Mouse (Mus musculus) embryonic facial prominence, embryonic 14.5 days (tissue): ENCODE results near the gene St7l. TPM values are rescaled to one million over a fixed set of nuclear protein-coding genes. Genes with fewer than 3 reads are reported as not detected.

Experiments used
- ATAC-seq: fragments of 200-750 bp; cut with Nextera tagmentation; 2 replicates; pipeline ENCODE4 v1.8.0; 2017; ENCODE audit warnings: low read depth, moderate number of reproducible peaks, moderate TSS enrichment
- DNase-seq: peaks from one replicate; pipeline ENCODE4 v3.0.0-alpha.2; 2015; ENCODE audit warnings: low spot score
- H3K27ac ChIP-seq: fragments of 300-500 bp; sonication (generic); replicated peaks from 2 replicates; pipeline ENCODE4 v1.5.1; 2014; ENCODE audit warnings: low read depth, mild to moderate bottlenecking, low read length, moderate library complexity
- H3K27me3 ChIP-seq: fragments of 300-500 bp; sonication (generic); replicated peaks from 2 replicates; pipeline ENCODE4 v1.6.1; 2014; ENCODE audit warnings: low read length; ENCODE audit not compliant: control insufficient read depth, insufficient read depth
- H3K36me3 ChIP-seq: fragments of 300-500 bp; sonication (generic); 2 replicates; pipeline ENCODE4 v1.6.1; 2014; ENCODE audit warnings: low read length, mixed read lengths; ENCODE audit not compliant: control insufficient read depth, insufficient read depth
- H3K4me1 ChIP-seq: fragments of 300-500 bp; sonication (generic); 2 replicates; pipeline ENCODE4 v1.6.1; 2014; ENCODE audit warnings: antibody characterized with exemption, low read length; ENCODE audit not compliant: control insufficient read depth, insufficient read depth
- H3K4me2 ChIP-seq: fragments of 300-500 bp; sonication (generic); 2 replicates; pipeline ENCODE4 v1.6.1; 2014; ENCODE audit warnings: low read depth, mild to moderate bottlenecking, low read length, moderate library complexity, mixed read lengths
- H3K4me3 ChIP-seq: fragments of 300-500 bp; sonication (generic); 2 replicates; pipeline ENCODE4 v1.5.1; 2014; ENCODE audit warnings: low read depth, mild to moderate bottlenecking, low read length
- H3K9ac ChIP-seq: fragments of 300-500 bp; sonication (generic); 2 replicates; pipeline ENCODE4 v1.6.1; 2014; ENCODE audit warnings: low read depth, mild to moderate bottlenecking, low read length, moderate library complexity, mixed read lengths
- H3K9me3 ChIP-seq: fragments of 300-500 bp; sonication (generic); 2 replicates; pipeline ENCODE4 v1.6.1; 2016; ENCODE audit warnings: low read length; ENCODE audit not compliant: control insufficient read depth
- WGBS: fragments of 180-500 bp; shearing (Covaris S2); extraction: QIAGEN DNeasy Blood & Tissue Kit; methylation state at CpG from one replicate; pipeline ENCODE4 v1.1.7; 2014; 5-methylcytosine and 5-hydroxymethylcytosine counted together
- polyA plus RNA-seq: library from polyadenylated mRNA; unstranded; fragments of >200 nt; fragmentation: Nextera tagmentation; extraction: Ambion mirVana; gene quantifications from 2 replicates; pipeline ENCODE4 v1.2.1, GENCODE M21; 2014

Gene St7l
- polyA plus RNA-seq, result 32.8 and 35.3 TPM in 2 replicates

DNA sequence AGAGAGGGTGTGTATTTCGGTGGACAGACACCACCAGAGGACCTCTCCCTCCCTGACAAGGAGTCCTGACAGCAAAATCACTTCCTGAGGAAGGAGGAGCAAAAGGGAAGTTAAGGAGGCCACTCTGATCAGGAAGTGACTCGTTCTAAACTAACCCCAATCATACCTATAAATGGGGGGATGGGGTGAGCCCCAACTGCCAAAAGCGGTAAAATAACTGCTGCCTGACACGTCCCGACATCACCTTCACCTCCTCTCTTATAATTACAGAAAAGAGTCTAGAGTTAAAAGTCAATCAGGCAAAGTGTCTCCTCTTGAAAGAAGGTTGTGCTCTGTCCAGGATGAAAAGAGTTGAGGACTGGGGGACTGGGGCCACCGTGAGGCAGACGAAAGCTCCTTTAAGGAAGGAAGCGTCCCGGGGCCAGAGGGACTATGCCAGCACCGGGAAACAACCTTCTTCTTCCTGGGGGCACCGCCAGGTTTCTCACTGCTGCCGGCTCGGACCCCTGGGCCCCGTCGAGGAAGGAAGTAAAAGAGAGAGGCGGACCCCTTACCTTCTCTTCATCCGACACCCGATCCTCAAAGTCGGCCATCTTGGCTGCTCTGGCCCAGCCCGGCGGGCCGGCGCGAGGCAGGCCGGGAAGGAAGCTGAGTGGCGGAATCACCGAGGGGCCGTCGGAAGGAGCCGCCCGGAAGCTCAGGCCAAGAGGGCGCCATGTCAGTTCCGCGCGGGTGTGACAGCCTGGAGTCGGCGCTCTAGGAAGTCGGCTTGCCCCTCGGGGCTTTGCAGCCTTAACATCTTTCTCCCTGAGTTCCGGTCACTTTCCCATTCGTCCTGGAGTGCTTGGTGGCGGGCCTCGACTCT, at the start of gene St7l, which contains the start of gene Capza1:
Gene St7l, plus strand, starts transcription at position 220 of the 865 bp plus-strand sequence.
Gene Capza1, minus strand, starts transcription at position 720 of the 865 bp plus-strand sequence.
- no peaks in the 10 kb centered on the region for H3K9me3 ChIP-seq
- WGBS, result under 1% methylated on average over 43 of the region's 43 CpGs
- H3K9ac ChIP-seq, result peak within 1 kb of the TSS; percentile 78
- peak; percentile 96 for DNase-seq
- peak within 1 kb of the TSS; percentile 93 for H3K4me3 ChIP-seq
- peak within 1 kb of the TSS; percentile 60 for H3K4me2 ChIP-seq
- no peaks in the 10 kb centered on the region for H3K27me3 ChIP-seq
- H3K27ac ChIP-seq, result peak within 1 kb of the TSS; percentile 98
- peak; percentile 98 for ATAC-seq
- peaks cover 8% of the 10 kb centered on the region; the same call in 1 of the 2 replicates for H3K36me3 ChIP-seq
- H3K4me1 ChIP-seq, result peaks cover 21% of the 10 kb centered on the region; the same call in 1 of the 2 replicates

DNA sequence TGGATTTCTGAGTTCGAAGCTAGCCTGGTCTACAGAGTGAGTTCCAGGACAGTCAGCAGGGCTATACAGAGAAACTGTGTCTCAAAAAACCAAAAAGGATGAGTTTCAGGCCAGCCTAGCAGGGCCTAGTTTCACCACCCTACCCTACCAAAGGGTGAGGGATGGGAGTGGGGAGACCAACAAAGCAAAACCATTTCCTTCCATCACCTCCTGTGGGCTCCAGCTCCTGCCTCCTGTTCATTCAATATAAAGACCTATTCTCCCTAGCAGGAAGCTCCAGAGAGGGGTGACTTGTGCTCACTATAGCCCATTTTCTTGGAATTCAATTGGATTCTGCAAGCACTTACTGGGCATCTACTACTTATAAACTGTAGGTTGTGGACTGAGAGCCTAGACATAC, 49.1 kb upstream of the St7l start:
- Histone ChIP-seq H3K4me1 (0 out of 2 replicates have a peak, but pooled peaks cover 7% of the 10 kb centered on the region), H3K27me3 (no peaks in the 10 kb centered on the region), H3K27ac (no peak overlapping the region), H3K4me2 (no peak overlapping the region), H3K4me3 (no peak overlapping the region), H3K9ac (no peak overlapping the region), H3K36me3 (no peaks in the 10 kb centered on the region), H3K9me3 (no peaks in the 10 kb centered on the region)
- ATAC-seq (no peak), DNase-seq (no peak)
- WGBS, result 94% methylated on average over 1 of the region's 1 CpGs

DNA sequence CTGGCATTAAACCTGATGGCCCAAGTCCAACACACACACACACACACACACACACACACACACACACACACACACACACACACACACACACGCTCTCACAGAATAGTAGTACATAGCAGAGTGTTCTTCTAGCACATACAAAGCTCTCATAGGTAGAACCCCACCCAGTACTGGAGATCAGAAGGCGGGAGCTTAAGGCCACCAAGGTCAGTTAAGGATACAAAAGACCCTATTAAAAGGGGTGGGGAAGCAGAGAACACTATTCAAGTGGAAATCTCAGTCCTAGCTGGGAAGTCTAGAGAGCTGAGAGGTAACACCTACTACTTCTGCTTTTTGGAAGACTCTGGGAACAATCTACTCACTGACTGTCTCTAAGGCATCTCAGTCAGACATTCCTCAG, 48.5 kb upstream of the St7l start:
- ATAC-seq (no peak), DNase-seq (no peak)
- no peaks in the 10 kb centered on the region for H3K9me3 ChIP-seq
- no peak overlapping the region for H3K4me2 ChIP-seq
- H3K27me3 ChIP-seq, result no peaks in the 10 kb centered on the region
- no peak overlapping the region for H3K4me3 ChIP-seq
- 0 out of 2 replicates have a peak, but pooled peaks cover 3% of the 10 kb centered on the region for H3K36me3 ChIP-seq
- no peak overlapping the region for H3K27ac ChIP-seq
- H3K9ac ChIP-seq, result no peak overlapping the region
- 0 out of 2 replicates have a peak, but pooled peaks cover 7% of the 10 kb centered on the region for H3K4me1 ChIP-seq
- WGBS, result 75% methylated on average over 2 of the region's 2 CpGs

DNA sequence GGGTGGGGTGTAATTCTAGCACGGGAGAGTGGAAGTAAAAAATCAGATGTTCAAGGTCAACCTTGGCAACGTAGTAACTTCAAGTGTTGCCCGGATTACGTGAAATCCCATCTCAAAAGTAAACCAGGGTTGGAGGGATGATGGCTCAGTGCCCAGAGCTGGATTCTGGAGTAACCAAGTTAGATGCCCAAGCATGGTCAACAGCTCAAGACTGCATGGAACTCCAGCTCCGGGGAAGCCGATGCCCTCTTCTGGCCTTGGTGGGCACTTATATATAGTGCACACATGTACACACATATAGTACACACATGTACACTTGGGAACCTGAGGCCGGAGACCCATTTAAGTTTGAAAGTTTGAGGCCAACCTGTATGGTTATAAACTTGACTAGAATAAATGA, 47.7 kb upstream of the St7l start:
- no peak for ATAC-seq
- Histone ChIP-seq H3K36me3 (0 out of 2 replicates have a peak, but pooled peaks cover 11% of the 10 kb centered on the region), H3K27ac (no peak overlapping the region), H3K9ac (no peak overlapping the region), H3K4me3 (no peak overlapping the region), H3K9me3 (no peaks in the 10 kb centered on the region), H3K27me3 (no peaks in the 10 kb centered on the region), H3K4me1 (0 out of 2 replicates have a peak, but pooled peaks cover 7% of the 10 kb centered on the region), H3K4me2 (no peak overlapping the region)
- 93% methylated on average over 7 of the region's 7 CpGs for WGBS
- DNase-seq, result no peak

DNA sequence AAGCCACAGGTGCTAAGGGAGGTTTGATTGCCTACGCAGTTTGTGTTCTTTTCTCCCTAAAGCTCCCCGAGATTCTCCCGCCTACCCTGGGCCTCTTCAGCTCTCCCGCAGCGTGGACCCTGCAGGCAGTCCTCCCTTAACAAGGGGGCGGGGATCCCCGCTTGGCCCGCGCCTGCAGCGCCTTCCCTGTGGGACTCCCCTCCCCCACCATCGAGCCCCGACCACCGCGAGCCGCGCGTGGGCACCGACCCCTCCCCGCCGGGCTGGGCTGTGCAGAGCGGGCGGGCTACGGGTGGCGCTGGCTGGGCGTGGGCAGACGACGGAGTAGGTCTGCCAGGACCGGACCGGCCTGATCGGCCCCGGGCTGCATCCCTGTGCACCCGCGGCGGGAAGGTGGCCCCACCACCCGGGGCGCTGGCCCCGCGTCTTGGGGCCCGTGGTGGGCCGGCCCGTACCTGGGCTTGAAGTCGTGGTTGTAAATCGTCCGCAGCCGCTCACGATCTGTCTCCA, 46.3 kb upstream of the St7l start:
- peak overlapping the region; percentile 79 for H3K4me2 ChIP-seq
- H3K27ac ChIP-seq, result peak overlapping the region; percentile 96
- peaks cover 18% of the 10 kb centered on the region; the same call in 1 of the 2 replicates for H3K36me3 ChIP-seq
- ATAC-seq, result peak; percentile 81
- WGBS, result under 1% methylated on average over 36 of the region's 46 CpGs
- H3K4me3 ChIP-seq, result peak overlapping the region; percentile 92
- H3K9me3 ChIP-seq, result no peaks in the 10 kb centered on the region
- 0 out of 2 replicates have a peak, but pooled peaks cover 7% of the 10 kb centered on the region for H3K4me1 ChIP-seq
- peak; percentile 84 for DNase-seq
- peak overlapping the region; percentile 96 for H3K9ac ChIP-seq
- no peaks in the 10 kb centered on the region for H3K27me3 ChIP-seq

DNA sequence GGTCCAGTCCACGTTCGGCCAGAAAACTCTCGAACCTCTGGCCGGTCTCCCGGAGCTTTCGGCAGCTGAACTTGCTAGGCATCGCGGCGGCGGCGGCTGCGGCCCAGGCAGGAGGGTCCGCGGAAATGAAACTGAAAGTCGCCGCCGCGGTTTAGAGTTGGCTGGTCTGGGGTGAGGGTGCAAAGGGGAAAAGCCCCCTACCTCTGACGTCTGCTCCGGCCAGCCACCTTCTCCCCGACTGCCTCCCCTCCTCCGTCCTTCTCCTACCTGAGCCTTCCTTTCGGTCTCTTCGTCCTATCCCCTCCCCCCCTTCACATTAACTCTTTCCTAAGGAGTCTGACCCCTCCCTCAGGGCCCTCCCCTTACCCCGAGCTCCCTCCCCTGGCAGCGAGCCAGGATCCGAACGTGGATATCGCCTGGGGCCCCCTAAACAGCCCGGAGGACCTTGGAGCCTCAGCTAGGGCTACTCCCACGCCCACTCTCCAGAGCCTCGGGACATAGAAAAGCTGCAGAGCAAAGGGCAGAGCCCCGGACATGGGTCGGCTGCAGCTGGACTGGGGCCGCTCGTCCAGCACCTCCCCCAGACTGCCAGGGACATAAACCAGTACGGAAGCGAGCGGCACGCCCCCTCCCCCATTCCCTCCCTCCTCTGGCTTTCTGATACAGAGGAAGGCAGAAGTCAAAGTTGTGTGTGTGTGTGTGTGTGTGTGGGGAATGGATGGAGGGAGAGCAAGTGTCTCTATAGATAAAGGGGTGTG, 45.6 kb upstream of the St7l start, which contains the start of gene Mov10:
Gene Mov10, minus strand, starts transcription at position 573 of the 758 bp plus-strand sequence.
- Histone ChIP-seq H3K27me3 (no peaks in the 10 kb centered on the region), H3K36me3 (peaks cover 18% of the 10 kb centered on the region; the same call in 1 of the 2 replicates), H3K9me3 (no peaks in the 10 kb centered on the region), H3K9ac (peak within 1 kb of the TSS; percentile 96), H3K4me1 (0 out of 2 replicates have a peak, but pooled peaks cover 7% of the 10 kb centered on the region), H3K4me2 (peak within 1 kb of the TSS; percentile 79), H3K27ac (peak within 1 kb of the TSS; percentile 96), H3K4me3 (peak within 1 kb of the TSS; percentile 92)
- under 1% methylated on average over 29 of the region's 40 CpGs for WGBS
- ATAC-seq (peak; percentile 75), DNase-seq (peak; percentile 89)

DNA sequence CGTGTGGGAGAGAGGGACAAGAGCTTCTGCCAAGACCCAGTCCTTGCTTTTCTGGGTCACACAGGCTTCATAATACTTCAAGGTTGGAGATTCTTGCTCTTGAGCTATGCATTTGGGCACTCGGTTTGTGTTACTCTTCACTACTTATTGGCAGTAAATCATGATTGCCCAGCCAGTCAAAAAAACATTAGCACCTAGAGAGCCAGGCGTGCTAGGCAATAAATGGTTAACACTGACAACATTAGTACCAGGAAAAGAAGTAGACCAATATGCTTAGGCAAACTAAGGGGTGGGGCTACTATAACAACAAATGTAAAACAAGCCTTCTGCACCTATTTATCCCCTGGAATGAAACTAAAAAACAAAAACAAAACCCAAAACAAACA, 45.1 kb upstream of the St7l start:
- ATAC-seq, result no peak
- Histone ChIP-seq H3K4me1 (0 out of 2 replicates have a peak, but pooled peaks cover 7% of the 10 kb centered on the region), H3K4me3 (peak overlapping the region; percentile 92), H3K27me3 (no peaks in the 10 kb centered on the region), H3K9me3 (no peaks in the 10 kb centered on the region), H3K36me3 (peaks cover 18% of the 10 kb centered on the region; the same call in 1 of the 2 replicates), H3K27ac (peak overlapping the region; percentile 96), H3K9ac (peak overlapping the region; percentile 96; the same call in 1 of the 2 replicates), H3K4me2 (peak overlapping the region; percentile 79)
- 5% methylated on average over 3 of the region's 3 CpGs for WGBS
- DNase-seq, result peak; percentile 36

DNA sequence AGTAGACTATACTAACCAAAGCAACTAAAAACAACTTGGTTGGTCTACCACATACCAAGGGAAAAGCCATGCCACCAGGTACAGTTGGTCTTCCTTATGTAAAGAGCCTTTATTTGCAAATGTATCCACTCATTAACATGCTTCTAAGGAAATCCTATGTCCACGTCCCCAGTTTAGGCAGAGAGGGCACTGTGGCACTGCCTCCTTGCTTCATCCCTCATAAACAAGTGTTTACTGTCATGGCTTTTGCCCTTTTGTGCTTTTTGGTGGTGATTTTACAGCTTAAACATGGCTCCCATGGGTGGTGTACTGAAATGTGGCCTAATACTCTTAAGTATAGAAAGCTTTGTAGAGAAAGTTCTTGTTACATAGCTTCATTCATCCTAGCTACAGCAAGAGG, 43.4 kb upstream of the St7l start:
- 48% methylated on average over 1 of the region's 1 CpGs for WGBS
- DNase-seq (no peak), ATAC-seq (no peak)
- Histone ChIP-seq H3K27ac (no peak overlapping the region), H3K4me2 (no peak overlapping the region), H3K4me1 (0 out of 2 replicates have a peak, but pooled peaks cover 7% of the 10 kb centered on the region), H3K9me3 (no peaks in the 10 kb centered on the region), H3K36me3 (peaks cover 23% of the 10 kb centered on the region; the same call in 1 of the 2 replicates), H3K9ac (no peak overlapping the region), H3K27me3 (no peaks in the 10 kb centered on the region), H3K4me3 (no peak overlapping the region)
